Mouse (Mus musculus): Measurements from ENCODE around the gene Gsk3a. TPM values are rescaled to one million over a fixed set of nuclear protein-coding genes. Genes with fewer than 3 reads are reported as not detected.
A peak's percentile ranks its signal among the peaks of the same experiment; 100 is the strongest.

Gsk3a gene
- 10 to 100 TPM; 61.4 to 68.5 TPM for total RNA-seq (2021)
- long read RNA-seq, experiment 1, transcript Gsk3a-201 (11 exons, 2,260 nt) = major isoform, 37 of 51 reads
- long read RNA-seq, experiment 1, partial matches to known transcripts = 1 of 51 reads
- long read RNA-seq, experiment 1, other reads (novel, unspliced or antisense) = 13 of 51 reads
- long read RNA-seq, experiment 2, transcript Gsk3a-201 (11 exons, 2,260 nt) = major isoform, 7 of 20 reads
- long read RNA-seq, experiment 2, partial matches to known transcripts = 4 of 20 reads
- long read RNA-seq, experiment 2, other reads (novel, unspliced or antisense) = 9 of 20 reads

GRCm38 (mm10) chr7:25237249-25238014 lies at the start of gene Gsk3a:
Gene Gsk3a, minus strand, starts transcription at chr7:25237851.
- DNase-seq = peak; percentile 99 to 100

GRCm38 (mm10) chr7:25286989-25287388 lies 49.3 kb upstream of the Gsk3a start:
- no peak for DNase-seq

GRCm38 (mm10) chr7:25285511-25286238 lies 48.0 kb upstream of the Gsk3a start:
- no peak for DNase-seq

- DNase-seq = no peak
These were observed 47.1 kb upstream of the Gsk3a start for GRCm38 (mm10) chr7:25284766-25285165.

- DNase-seq = no peak
These were observed 46.5 kb upstream of the Gsk3a start for GRCm38 (mm10) chr7:25284171-25284570.

- peak; percentile 50 to 51 for DNase-seq
These were observed 46.0 kb upstream of the Gsk3a start for GRCm38 (mm10) chr7:25283637-25284036.

- peak; percentile 55 to 64 for DNase-seq
These were observed 45.1 kb upstream of the Gsk3a start for GRCm38 (mm10) chr7:25282731-25283211.

- DNase-seq = peak; percentile 97 to 98
These were observed 44.3 kb upstream of the Gsk3a start for GRCm38 (mm10) chr7:25281734-25282601.

GRCm38 (mm10) chr7:25281166-25281733 lies 43.6 kb upstream of the Gsk3a start:
- no peak for DNase-seq

GRCm38 (mm10) chr7:25279861-25280791 lies 42.5 kb upstream of the Gsk3a start:
- DNase-seq = peak; percentile 77 to 89

GRCm38 (mm10) chr7:25279076-25279860 lies 41.6 kb upstream of the Gsk3a start:
- peak; percentile 93 for DNase-seq

- DNase-seq = peak; percentile 87 to 92
These were observed 40.9 kb upstream of the Gsk3a start for GRCm38 (mm10) chr7:25278341-25279075.

- DNase-seq = no peak
These were observed 40.3 kb upstream of the Gsk3a start for GRCm38 (mm10) chr7:25277998-25278340.

- peak in 1 of 2 experiments; percentile 22 for DNase-seq
These were observed 39.8 kb upstream of the Gsk3a start for GRCm38 (mm10) chr7:25277405-25277804.

- peak in 1 of 2 experiments; percentile 22 for DNase-seq
These were observed 38.1 kb upstream of the Gsk3a start for GRCm38 (mm10) chr7:25275555-25276298.

- no peak for DNase-seq
These were observed 37.3 kb upstream of the Gsk3a start for GRCm38 (mm10) chr7:25274996-25275395.

GRCm38 (mm10) chr7:25274571-25274970 lies 36.9 kb upstream of the Gsk3a start:
- no peak for DNase-seq
